Mouse (Mus musculus): ENCODE measurements around the gene Zfp777. TPM values are rescaled to one million over a fixed set of nuclear protein-coding genes. Genes with fewer than 3 reads are reported as not detected.

The Zfp777 gene
- polyA plus RNA-seq, 1 experiment from 2014 or later = 1.5 TPM

DNA sequence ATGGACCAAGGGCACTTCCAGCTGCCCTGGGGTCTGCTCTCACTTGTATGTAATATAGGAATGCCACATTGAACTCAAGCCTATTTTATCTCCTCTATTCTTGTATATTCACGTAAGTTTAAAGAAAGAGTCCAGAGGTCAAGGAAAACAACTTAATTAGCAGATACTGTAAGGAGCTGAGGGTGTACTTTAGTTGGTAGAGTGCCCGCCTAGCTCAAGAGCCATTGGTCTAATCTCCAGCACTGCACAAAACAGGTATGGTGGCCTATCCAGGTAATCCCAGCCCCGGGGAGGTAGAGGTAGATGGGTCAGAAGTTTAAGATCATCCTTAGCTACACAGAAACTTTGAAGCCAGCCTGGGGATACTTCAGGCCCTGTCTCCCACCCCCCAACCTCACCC, 18.8 kb upstream of the Zfp777 start:
- no peak overlapping the region for H3K9ac ChIP-seq (ENCODE audit: low read depth, low read length)
- H3K36me3 ChIP-seq (ENCODE audit: control insufficient read depth, insufficient read depth) = peaks cover 13% of the 10 kb centered on the region
- H3K27me3 ChIP-seq (ENCODE audit: control insufficient read depth, insufficient read depth, low read depth, low read length) = no peaks in the 10 kb centered on the region
- no peak overlapping the region for H3K27ac ChIP-seq (ENCODE audit: low read length)
- H3K4me3 ChIP-seq (ENCODE audit: low read depth, low read length) = no peak overlapping the region
- no peak overlapping the region for H3K4me2 ChIP-seq (ENCODE audit: low read depth, low read length)
- 70% methylated on average over 3 of the region's 3 CpGs for WGBS (ENCODE audit: insufficient replicate concordance)
- ATAC-seq (ENCODE audit: low read depth) = no peak
- no peaks in the 10 kb centered on the region for H3K4me1 ChIP-seq (ENCODE audit: control insufficient read depth, low read depth, low read length)
- H3K9me3 ChIP-seq (replicated peaks; ENCODE audit: control insufficient read depth, low read length) = no peaks in the 10 kb centered on the region

DNA sequence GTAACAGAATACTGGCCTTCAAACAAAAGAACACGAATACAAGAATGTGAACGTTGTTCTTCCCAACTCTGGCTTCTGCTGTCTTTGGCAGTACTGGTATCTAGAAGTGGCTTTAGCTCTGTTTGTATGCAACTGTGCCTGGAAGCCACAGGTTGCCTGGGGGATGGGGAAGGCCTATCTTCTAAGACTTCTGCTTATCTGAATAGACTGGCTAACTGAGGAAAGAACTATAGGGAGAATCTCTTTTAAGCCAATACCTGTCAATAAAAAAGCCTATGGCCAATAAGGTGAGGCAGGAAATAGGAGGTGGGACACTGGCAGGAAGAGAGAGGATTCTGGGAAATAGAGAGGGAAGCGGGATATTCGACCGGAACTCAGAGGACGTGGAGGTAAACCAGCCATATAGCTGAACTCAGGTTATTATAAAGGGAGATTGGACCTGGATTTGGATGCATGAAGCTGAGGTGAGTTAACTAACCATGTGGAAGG, 16.9 kb upstream of the Zfp777 start:
- no peaks in the 10 kb centered on the region for H3K9me3 ChIP-seq (replicated peaks; ENCODE audit: control insufficient read depth, low read length)
- no peak overlapping the region for H3K27ac ChIP-seq (ENCODE audit: low read length)
- no peak overlapping the region for H3K9ac ChIP-seq (ENCODE audit: low read depth, low read length)
- no peak overlapping the region for H3K4me3 ChIP-seq (ENCODE audit: low read depth, low read length)
- WGBS (ENCODE audit: insufficient replicate concordance) = 76% methylated on average over 6 of the region's 6 CpGs
- peaks cover 14% of the 10 kb centered on the region for H3K36me3 ChIP-seq (ENCODE audit: control insufficient read depth, insufficient read depth)
- no peak for ATAC-seq (ENCODE audit: low read depth)
- no peak overlapping the region for H3K4me2 ChIP-seq (ENCODE audit: low read depth, low read length)
- H3K4me1 ChIP-seq (ENCODE audit: control insufficient read depth, low read depth, low read length) = no peaks in the 10 kb centered on the region
- no peaks in the 10 kb centered on the region for H3K27me3 ChIP-seq (ENCODE audit: control insufficient read depth, insufficient read depth, low read depth, low read length)

DNA sequence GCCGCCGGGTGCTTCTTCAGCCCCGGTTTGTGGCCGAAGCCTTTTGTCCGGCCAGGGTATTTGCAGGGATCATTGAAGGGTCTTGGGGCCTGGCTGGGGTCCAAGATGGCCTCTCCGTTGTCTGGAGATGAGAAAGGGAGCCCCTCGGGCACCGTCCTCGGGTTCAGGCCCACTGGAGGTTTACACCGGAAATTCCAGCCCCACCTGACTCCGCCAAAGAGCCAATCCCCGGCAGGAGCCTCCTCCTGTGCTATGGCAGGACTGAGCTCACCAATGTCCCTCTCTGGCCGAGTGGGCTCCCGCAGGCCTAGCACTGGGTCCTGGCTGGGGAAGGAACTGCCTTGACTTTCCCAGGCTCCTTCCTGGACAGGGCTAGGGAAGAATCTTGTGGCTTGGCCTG, 15.7 kb upstream of the Zfp777 start:
- Histone ChIP-seq H3K4me2 (ENCODE audit: low read depth, low read length) (no peak overlapping the region), H3K9ac (ENCODE audit: low read depth, low read length) (no peak overlapping the region), H3K4me1 (ENCODE audit: control insufficient read depth, low read depth, low read length) (no peaks in the 10 kb centered on the region), H3K27ac (ENCODE audit: low read length) (no peak overlapping the region), H3K4me3 (ENCODE audit: low read depth, low read length) (no peak overlapping the region), H3K36me3 (ENCODE audit: control insufficient read depth, insufficient read depth) (peaks cover 14% of the 10 kb centered on the region), H3K9me3 (replicated peaks; ENCODE audit: control insufficient read depth, low read length) (no peaks in the 10 kb centered on the region), H3K27me3 (ENCODE audit: control insufficient read depth, insufficient read depth, low read depth, low read length) (no peaks in the 10 kb centered on the region)
- no peak for ATAC-seq (ENCODE audit: low read depth)
- WGBS (ENCODE audit: insufficient replicate concordance) = 86% methylated on average over 14 of the region's 14 CpGs

DNA sequence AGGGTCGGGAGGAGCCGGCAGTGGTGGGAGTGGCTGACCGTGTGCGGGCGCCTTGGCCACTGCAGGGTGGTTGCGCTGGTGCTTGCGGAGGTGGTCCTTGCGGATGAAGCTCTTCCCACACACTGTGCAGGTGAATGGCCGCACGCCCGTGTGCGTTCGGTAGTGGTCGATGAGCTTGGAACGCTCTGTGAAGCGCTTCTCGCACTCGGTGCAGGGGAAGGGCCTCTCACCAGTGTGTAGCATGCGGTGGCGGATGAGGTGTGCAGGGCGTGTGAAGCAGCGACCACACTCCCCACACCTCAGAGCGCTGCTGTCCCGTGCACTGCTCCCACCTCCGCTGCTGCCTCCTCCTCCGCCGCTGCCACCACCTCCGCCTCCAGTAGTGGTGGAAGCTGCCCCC, 15.2 kb upstream of the Zfp777 start:
- Histone ChIP-seq H3K36me3 (ENCODE audit: control insufficient read depth, insufficient read depth) (peaks cover 14% of the 10 kb centered on the region), H3K27ac (ENCODE audit: low read length) (no peak overlapping the region), H3K4me3 (ENCODE audit: low read depth, low read length) (no peak overlapping the region), H3K9ac (ENCODE audit: low read depth, low read length) (no peak overlapping the region), H3K4me2 (ENCODE audit: low read depth, low read length) (no peak overlapping the region), H3K4me1 (ENCODE audit: control insufficient read depth, low read depth, low read length) (no peaks in the 10 kb centered on the region), H3K9me3 (replicated peaks; ENCODE audit: control insufficient read depth, low read length) (no peaks in the 10 kb centered on the region), H3K27me3 (ENCODE audit: control insufficient read depth, insufficient read depth, low read depth, low read length) (no peaks in the 10 kb centered on the region)
- no peak for ATAC-seq (ENCODE audit: low read depth)
- 90% methylated on average over 28 of the region's 28 CpGs for WGBS (ENCODE audit: insufficient replicate concordance)

DNA sequence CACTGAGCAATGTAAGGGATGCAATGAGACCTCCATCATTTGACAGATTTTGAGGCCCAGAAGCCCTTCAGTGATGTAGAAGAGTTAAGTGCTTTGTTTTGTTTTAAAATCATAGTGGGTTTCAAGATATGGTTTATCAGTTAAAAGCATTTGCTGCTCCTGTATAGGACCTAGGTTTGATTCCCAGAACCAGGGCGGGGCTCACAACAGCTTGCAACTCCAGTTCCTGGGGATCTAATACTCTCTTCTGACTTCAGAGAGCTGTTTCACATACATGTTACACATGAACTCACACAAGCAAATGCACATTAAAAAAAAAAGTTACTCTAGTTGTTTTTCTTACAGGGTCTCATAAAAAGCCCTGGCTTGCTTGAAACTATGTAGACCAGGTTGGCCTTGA, 12.2 kb upstream of the Zfp777 start:
- ATAC-seq (ENCODE audit: low read depth) = no peak
- H3K9me3 ChIP-seq (replicated peaks; ENCODE audit: control insufficient read depth, low read length) = no peaks in the 10 kb centered on the region
- no peak overlapping the region for H3K9ac ChIP-seq (ENCODE audit: low read depth, low read length)
- no peak overlapping the region for H3K27ac ChIP-seq (ENCODE audit: low read length)
- no peaks in the 10 kb centered on the region for H3K27me3 ChIP-seq (ENCODE audit: control insufficient read depth, insufficient read depth, low read depth, low read length)
- H3K4me1 ChIP-seq (ENCODE audit: control insufficient read depth, low read depth, low read length) = no peaks in the 10 kb centered on the region
- H3K36me3 ChIP-seq (ENCODE audit: control insufficient read depth, insufficient read depth) = peaks cover 14% of the 10 kb centered on the region
- no peak overlapping the region for H3K4me3 ChIP-seq (ENCODE audit: low read depth, low read length)
- WGBS (ENCODE audit: insufficient replicate concordance) = 48% methylated on average over 1 of the region's 1 CpGs
- H3K4me2 ChIP-seq (ENCODE audit: low read depth, low read length) = no peak overlapping the region

DNA sequence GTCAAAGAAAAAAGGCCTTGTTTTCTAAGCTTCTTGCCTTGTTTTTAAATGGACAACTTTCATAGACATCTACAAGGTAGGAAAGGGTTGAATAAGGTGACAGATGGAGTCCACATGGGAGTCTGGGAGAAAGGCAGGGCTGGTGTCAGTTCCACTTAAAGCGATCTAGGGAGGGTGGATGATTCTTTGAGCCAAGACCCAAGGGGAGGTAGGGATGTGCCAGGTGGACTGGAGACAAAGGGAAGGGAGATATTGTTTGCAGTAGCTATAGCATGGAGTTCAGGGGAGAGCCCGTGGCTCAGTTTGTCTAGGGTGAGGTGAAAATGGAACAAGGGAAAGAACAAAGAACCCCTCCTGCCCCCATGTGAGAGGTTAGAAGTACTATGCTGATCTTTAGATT, 11.7 kb upstream of the Zfp777 start:
- Histone ChIP-seq H3K9ac (ENCODE audit: low read depth, low read length) (no peak overlapping the region), H3K9me3 (replicated peaks; ENCODE audit: control insufficient read depth, low read length) (no peaks in the 10 kb centered on the region), H3K27me3 (ENCODE audit: control insufficient read depth, insufficient read depth, low read depth, low read length) (no peaks in the 10 kb centered on the region), H3K36me3 (ENCODE audit: control insufficient read depth, insufficient read depth) (peaks cover 14% of the 10 kb centered on the region), H3K4me2 (ENCODE audit: low read depth, low read length) (no peak overlapping the region), H3K27ac (ENCODE audit: low read length) (no peak overlapping the region), H3K4me3 (ENCODE audit: low read depth, low read length) (no peak overlapping the region), H3K4me1 (ENCODE audit: control insufficient read depth, low read depth, low read length) (no peaks in the 10 kb centered on the region)
- ATAC-seq (ENCODE audit: low read depth) = no peak
- 68% methylated on average over 2 of the region's 2 CpGs for WGBS (ENCODE audit: insufficient replicate concordance)

DNA sequence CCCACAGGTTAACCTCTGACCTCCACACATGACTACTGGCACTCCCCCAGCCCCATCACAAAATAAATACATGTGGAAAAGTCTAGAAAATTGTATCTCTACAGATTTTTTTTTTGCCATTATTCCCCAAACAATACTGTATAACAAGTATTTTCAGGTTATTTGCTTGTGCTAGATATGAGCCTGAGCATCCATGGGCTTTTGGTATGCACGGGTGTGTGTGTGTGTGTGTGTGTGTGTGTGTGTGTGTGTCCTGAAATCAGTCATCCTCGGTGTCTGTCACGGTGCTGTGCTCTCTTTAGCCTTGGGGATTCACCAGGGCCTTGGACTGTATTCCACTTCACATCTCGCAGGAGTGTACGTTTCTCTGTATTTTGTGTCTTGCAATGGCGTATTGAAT, 3.4 kb upstream of the Zfp777 start:
- H3K4me1 ChIP-seq (ENCODE audit: control insufficient read depth, low read depth, low read length) = peaks cover 7% of the 10 kb centered on the region
- no peak for ATAC-seq (ENCODE audit: low read depth)
- H3K27ac ChIP-seq (ENCODE audit: low read length) = no peak overlapping the region
- no peaks in the 10 kb centered on the region for H3K9me3 ChIP-seq (replicated peaks; ENCODE audit: control insufficient read depth, low read length)
- peaks cover 11% of the 10 kb centered on the region for H3K27me3 ChIP-seq (ENCODE audit: control insufficient read depth, insufficient read depth, low read depth, low read length)
- no peaks in the 10 kb centered on the region for H3K36me3 ChIP-seq (ENCODE audit: control insufficient read depth, insufficient read depth)
- H3K9ac ChIP-seq (ENCODE audit: low read depth, low read length) = no peak overlapping the region
- no peak overlapping the region for H3K4me3 ChIP-seq (ENCODE audit: low read depth, low read length)
- H3K4me2 ChIP-seq (ENCODE audit: low read depth, low read length) = no peak overlapping the region
- 66% methylated on average over 6 of the region's 6 CpGs for WGBS (ENCODE audit: insufficient replicate concordance)

DNA sequence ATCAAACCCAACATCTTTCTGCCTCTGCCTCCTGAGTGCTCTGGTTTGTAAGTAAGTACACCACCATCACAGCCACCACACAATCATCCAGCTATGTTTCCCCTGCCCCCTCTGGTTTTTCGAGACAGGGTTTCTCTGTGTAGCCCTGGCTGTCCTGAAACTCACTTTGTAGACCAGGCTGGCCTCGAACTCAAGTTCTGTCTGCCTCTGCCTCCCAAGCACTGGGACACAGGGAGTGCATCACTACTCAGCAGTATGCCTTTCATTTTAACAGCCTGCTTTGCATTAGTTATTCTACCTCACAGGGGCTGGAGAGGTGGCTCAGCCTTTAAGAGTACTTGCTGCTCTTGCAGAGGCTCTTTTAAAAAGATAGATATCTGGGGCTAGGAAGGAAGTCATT, 3.0 kb upstream of the Zfp777 start:
- Histone ChIP-seq H3K36me3 (ENCODE audit: control insufficient read depth, insufficient read depth) (no peaks in the 10 kb centered on the region), H3K27ac (ENCODE audit: low read length) (no peak overlapping the region), H3K27me3 (ENCODE audit: control insufficient read depth, insufficient read depth, low read depth, low read length) (peaks cover 12% of the 10 kb centered on the region), H3K4me3 (ENCODE audit: low read depth, low read length) (no peak overlapping the region), H3K4me2 (ENCODE audit: low read depth, low read length) (no peak overlapping the region), H3K4me1 (ENCODE audit: control insufficient read depth, low read depth, low read length) (peaks cover 9% of the 10 kb centered on the region), H3K9me3 (replicated peaks; ENCODE audit: control insufficient read depth, low read length) (no peaks in the 10 kb centered on the region), H3K9ac (ENCODE audit: low read depth, low read length) (no peak overlapping the region)
- ATAC-seq (ENCODE audit: low read depth) = no peak
- WGBS (ENCODE audit: insufficient replicate concordance) = 47% methylated on average over 2 of the region's 2 CpGs

DNA sequence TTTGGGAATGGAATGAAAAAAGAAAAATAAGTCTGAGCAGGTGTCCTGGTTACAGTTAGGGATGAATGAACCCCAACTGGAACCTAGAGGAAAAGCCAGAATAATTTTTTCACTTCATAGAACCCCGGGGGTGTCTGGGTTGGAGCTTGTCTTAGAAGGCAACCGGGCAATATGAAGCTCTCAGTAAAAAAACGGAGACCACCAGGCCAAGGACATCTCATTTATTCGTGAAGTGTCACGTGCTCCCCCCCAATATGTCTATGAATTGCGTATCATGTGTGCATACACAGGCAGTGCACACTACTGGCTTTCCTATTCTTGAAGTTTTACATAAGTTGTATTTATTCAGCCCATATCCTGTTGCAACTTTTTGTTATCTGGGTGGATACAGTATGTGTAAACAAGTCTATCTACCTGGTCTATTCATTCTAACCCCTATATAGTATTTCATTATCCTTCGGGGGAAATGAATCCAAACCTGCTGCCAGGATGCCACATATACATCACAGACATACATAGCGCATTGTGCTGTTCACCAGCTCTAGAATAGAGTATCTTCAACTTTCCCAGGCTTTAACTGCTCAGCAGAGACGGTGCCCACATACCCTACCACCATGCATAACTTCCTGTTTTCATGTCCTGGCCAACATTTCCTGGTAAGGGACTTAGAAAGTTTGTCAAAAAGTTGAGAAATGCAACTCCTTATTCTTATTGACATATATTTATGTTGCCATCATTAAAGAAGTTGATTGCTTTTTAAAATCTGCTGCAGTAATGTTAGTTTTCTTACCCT, 758 bp upstream of the Zfp777 start:
- no peak for ATAC-seq (ENCODE audit: low read depth)
- Histone ChIP-seq H3K4me3 (ENCODE audit: low read depth, low read length) (peak overlapping the region; percentile 77), H3K4me2 (ENCODE audit: low read depth, low read length) (peak overlapping the region; percentile 81), H3K36me3 (ENCODE audit: control insufficient read depth, insufficient read depth) (no peaks in the 10 kb centered on the region), H3K27me3 (ENCODE audit: control insufficient read depth, insufficient read depth, low read depth, low read length) (peaks cover 12% of the 10 kb centered on the region), H3K9me3 (replicated peaks; ENCODE audit: control insufficient read depth, low read length) (no peaks in the 10 kb centered on the region), H3K9ac (ENCODE audit: low read depth, low read length) (peak overlapping the region; percentile 77; the same call in 1 of the 2 replicates), H3K27ac (ENCODE audit: low read length) (no peak overlapping the region), H3K4me1 (ENCODE audit: control insufficient read depth, low read depth, low read length) (peaks cover 9% of the 10 kb centered on the region)
- 28% methylated on average over 9 of the region's 9 CpGs for WGBS (ENCODE audit: insufficient replicate concordance)

All from liver, embryonic 16.5 days (tissue).